Mouse (Mus musculus) cerebellum, adult 9-11 months (tissue): ENCODE data around the gene Lenep.
A peak's percentile ranks its signal among the peaks of the same experiment; 100 is the strongest.

ENCODE experiments used
- DNase-seq: peaks from one replicate; pipeline ENCODE4 v3.0.0; 2022

Gene Lenep

DNA sequence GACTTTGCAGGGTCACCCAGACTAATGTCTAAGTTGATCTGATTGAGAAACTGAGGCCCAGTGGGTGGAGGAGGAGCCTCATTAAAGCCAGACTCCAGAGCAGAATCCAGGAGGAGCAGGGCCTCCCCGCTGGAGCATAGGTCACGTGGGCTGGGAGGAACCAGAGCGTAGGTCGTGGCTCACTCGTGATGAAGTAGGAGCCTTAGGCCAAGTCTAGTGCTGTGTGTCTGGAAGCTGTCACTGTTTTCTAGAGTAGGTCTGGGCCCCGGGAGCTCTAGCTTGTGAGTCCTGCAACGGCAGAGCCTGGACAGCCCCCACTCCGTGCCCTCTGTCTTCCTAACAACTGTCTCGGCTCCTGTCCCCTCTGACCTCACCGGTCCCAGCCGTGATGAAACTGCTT, 35.3 kb downstream of the Lenep start:
- no peak for DNase-seq

DNA sequence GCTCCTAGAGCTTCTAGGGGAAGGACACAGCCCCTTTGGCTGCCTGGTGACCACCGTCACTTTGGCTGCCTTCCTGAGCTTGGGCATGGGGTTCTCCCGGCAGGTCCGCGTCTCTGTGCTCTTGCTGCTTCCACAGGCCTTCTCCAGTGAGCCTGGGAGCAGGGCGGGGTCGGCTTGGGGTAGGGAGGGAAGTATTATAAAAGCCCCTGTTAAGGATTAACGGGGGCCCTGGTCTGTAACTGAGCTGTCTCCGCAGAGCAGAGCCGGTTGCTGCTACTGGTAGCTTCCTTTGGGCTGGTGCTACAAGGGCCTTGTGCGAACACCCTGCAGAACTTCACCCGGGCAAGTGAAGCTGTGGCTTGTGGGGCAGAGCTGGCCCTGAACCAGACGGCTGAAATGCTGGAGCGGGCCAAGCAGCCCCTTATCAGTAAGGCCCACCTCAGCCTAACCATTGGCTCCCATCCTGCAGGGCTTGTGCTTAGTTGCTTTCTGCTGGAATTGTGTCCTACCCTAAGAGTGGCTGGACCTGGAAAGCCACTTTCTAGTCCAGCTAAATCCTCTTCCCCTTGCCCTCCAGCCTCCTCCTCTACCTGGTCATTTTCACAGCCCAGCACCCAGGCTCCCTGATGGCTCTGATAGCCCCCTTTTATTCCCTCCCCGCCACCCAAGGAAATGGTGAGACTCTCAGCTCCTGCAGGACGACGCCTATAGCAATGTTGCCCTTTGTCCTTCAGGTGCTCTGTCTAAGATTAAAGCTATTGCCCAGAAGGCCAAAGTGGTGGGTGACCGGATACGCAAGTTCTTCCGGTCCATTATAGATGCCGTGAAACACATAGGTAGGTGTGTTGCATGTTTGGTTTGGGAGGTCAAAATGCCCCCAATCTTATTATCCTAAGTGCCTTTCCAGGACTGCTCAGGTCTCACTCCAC, 36.8 kb downstream of the Lenep start:
- DNase-seq, result no peak

DNA sequence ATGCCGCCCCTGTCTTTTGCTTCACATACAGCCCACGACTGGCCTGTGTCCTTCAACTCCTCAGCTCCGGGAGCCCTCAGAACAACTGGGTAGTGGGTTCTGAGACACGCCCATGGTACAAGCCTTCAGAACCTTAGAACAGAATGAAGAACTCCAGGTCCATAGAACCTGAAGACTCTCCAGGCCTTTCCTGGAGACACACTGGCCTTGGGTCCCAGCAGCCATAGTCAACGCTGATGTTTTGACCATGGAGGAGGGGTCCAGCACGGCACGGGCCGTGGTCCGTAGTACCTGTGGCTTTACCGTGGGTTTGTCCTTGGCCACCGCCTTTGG, 37.5 kb downstream of the Lenep start, which contains the start of gene Dcst1:
TSS of gene Dcst1 (minus strand) at position 101 of the 333 bp plus-strand sequence.
- no peak for DNase-seq

DNA sequence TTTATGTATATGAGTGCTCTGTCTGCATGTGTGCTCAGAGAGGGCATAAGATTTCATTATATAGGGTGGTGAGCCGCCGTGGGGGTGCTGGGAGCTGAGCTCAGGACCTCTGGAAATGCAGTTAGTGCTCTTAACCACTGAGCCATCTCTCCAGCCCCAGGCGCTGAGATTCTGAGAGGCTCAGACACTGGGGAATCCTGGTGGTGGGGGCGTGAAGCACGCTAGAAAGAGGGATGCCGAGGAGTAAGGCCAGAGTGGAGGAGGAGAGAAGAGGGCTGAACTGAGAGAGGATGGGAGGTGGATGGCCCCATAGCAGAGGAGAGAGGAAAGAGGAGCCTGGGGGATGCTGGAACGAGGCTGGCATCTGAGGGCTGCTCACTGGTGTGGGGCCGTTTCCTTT, 38.0 kb downstream of the Lenep start:
- DNase-seq, result no peak

DNA sequence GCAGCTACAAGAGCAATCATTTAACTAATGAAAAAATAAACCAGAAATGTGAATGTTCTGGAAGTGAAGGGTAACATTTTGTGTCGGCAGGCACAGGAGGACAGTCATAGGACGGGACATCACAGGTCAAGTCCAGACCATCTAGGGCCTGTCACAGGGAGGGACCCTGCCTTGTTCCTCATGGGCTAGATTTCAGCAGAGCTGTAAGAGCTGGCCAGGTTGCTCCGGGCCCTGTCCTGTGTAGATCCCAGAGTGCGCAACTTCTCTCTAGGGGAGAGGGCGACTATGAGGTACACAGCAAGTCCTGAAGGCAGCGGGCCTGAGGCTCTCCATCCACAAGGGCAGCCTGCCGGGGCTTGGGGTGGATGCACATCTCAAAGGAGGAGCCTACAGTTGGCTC, 40.9 kb downstream of the Lenep start, which contains the start of gene Dcst2:
TSS of gene Dcst2 (plus strand) at position 301 of the 400 bp plus-strand sequence.
- DNase-seq, result no peak

DNA sequence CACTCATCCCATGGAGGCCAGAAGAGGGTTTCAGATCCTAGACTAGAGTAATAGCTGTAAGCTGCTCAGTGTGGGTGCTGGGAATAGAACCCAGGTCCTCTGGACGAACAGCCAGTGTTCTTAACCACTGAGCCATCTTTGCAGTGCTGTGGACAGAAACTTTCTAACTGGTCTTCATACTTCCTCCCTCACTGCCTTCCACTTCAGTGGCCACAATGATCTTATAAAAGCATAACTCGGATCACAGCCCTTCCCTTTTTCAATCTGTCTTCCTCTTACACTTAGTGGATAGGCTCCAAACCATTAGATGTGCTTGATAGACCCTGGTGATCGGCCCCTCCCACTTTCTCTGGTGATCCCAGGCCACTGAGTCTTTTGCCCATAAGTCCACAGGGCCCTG, 42.4 kb downstream of the Lenep start:
- DNase-seq, result no peak

DNA sequence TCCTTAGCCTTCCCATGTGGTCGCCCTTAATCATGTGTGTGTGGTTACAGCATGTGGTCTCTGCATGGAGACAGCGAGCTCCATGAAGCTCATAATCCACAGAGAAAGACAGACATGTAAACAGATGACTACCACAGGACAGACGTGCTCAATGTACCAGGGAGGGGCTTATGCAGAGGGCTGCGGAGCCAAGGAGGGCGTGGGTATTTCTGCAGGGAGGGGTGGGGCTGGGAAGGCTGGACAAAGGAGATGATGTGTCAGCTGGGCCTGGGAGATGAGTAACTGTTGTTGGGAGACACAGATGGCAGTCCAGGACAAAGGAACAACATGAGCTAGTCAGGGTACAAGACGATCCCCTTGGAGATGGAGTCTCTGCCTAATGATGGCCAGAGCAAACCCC, 43.0 kb downstream of the Lenep start:
- DNase-seq, result no peak

DNA sequence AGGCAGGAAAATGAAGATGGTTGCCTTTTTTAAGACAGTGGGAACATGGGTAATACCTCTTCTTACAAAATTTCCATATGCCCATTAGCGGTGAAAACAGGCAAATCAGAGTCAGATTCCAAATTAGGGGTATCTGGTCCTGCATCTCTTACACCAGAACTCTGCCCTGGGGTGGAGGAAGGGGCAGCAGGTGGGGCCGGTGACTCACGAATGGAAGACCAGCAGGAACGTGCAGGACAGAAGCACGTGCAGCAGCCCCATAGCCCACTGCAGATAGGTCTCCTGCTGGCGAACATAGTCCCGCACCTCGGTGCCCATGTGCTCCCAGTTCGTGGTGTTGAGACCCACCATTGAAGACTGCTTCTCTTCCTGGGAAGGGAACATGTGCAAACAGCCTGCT, 46.6 kb downstream of the Lenep start:
- no peak for DNase-seq

DNA sequence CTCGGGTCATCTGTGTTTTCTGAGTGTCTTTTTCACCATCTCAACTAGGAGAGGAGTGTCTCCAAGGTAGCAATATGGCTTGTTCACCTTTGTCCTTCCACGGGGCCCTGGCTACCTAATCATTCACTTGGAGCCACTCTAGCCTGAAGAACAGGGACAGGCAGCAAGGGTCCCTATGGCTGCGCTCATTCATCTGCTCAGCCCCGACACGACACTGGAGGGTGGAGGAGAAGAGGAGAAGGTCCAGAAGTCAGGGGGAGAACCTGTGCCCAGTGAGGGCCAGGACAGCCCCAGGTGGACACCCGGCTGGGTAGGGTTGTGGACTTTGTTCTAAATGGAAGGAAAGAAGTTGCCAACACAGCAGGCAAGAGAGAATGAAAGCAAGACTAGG, 47.1 kb downstream of the Lenep start:
- no peak for DNase-seq

DNA sequence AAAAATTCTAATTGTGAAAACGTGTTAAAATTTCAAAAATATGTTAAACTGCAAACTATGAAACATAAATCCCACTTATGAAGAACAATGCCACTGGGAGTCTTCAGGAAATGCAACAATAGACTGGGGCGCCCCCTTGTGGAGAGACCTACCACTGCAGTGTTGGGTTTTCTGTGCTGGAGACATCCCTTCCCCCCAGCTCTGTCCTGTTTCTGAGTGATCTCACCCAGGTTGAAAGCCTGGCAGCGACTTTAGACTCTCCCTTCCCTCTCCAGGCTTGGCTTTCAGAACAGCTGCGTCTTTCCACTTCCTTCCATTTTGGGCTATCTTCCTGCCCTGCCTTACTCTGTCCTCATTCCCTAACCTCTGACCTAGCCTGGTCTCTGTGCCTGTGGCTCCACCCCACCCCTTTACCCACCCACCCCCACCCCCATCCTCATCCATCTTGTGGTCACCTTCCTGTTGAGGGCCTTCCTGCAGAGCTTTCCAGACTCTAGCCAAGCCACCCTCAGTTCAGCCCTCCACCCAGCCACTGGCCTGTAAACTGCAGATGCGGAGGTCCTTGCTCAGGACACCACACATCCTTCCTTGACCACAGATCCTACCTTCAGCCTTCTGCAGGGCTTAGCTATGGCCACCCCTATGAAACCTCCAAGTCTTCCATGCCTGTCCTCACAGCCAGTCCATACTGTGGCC, 47.6 kb downstream of the Lenep start:
- peak; percentile 84 for DNase-seq

DNA sequence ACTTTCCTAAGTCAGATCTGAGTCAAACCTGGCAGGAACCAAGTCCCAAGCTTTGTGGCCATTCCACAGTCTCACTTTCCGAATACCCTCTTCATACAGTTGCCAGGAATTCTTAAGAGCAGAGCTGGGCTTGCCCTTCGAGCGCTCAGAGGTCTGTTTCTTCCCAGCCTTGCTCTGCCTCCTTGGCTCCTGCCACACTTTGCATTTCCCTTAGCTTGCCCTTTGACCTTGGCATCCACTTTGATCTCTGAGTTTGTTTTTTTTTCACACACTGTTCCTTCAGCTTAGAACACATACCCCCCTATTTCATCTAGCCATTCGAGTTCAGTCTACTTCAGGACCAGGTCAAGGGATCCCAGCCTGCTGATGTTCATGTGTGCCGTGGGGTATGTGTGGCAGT, 51.3 kb downstream of the Lenep start:
- DNase-seq, result peak; percentile 30
